Mouse (Mus musculus): ENCODE measurements at regions not wholly inside any gene's neighbourhood (a gene's known extent, or its start where the extent isn't known, plus 50 kb on each side); places are given as distances from the start of the nearest gene placed in this dataset.

DNA sequence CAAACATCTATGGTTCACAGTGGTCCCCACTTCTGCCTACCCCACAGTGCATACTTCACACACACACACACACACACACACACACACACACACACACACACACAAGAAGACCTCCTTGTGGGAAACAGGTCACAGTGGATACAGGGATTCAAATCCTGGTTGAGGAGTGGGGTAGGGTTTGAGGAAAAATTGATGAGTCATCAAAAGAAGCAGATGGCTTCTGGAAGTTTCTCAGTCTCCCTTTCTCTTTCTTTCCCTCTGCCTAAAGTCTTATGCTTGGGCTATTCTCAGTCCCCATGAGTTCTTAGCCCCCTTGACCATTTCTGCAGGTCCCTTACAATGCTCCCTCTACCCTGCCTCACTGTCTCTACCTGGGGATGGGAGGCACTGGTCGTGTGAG, 56.4 kb downstream of the Rassf10 start:
- no peaks in the 10 kb centered on the region for H3K36me3 ChIP-seq (ENCODE audit: control insufficient read depth, insufficient read depth, low read length)
- no peaks in the 10 kb centered on the region for H3K27me3 ChIP-seq (replicated peaks; ENCODE audit: control insufficient read depth, insufficient read depth, low read length)
- H3K27ac ChIP-seq (ENCODE audit: insufficient read depth, low read depth, low read length), result no peak overlapping the region
- no peak overlapping the region for H3K4me3 ChIP-seq (ENCODE audit: insufficient read depth, low read depth, low read length)
- no peak for TF ChIP-seq CTCF (conservative IDR thresholded peaks at IDR 0.05; ENCODE audit: insufficient read depth, insufficient read length, low read depth, low read length)
- TF ChIP-seq POLR2A (IDR thresholded peaks at IDR 0.05; ENCODE audit: low read depth, low read length), result no peak
- H3K4me1 ChIP-seq (ENCODE audit: control insufficient read depth, insufficient read depth, low read length), result peaks cover 3% of the 10 kb centered on the region; the same call in 1 of the 2 replicates
- DNase-seq, result no peak
- WGBS, result 90% methylated on average over 1 of the region's 1 CpGs

DNA sequence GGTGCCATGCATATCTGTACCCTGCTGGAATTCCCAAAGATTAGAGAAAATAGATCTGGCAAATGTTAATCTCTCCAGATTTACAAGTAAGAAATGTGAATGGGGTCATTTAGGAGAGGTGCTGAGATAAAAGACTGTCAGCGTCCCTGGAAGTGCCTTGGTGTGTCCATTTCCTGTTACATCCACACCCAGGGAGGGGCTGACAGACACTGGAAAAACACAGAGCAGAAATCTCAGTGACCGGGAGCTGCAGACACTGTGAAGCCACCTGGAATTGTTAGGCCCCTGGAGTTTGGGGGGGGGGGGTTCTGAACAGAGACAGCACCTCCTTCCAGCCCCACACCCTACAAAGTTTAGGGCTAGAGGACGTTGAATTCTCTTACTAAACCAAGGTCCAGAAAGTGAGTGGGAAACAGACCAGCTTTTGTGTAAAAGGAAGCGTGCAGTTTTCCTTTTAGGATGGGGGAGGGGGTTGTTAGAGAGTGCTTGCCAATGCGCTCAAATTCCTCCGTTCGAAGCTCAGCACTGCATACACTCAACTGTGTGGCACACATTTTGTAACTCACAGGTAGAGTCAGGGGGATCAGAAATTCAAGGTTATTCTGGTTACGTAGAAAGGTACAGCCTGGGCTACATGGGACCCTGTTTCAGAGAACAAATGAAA, 63.5 kb downstream of the Rassf10 start:
- Histone ChIP-seq H3K36me3 (ENCODE audit: control insufficient read depth, insufficient read depth, low read length) (no peaks in the 10 kb centered on the region), H3K27ac (ENCODE audit: insufficient read depth, low read depth, low read length) (no peak overlapping the region), H3K27me3 (replicated peaks; ENCODE audit: control insufficient read depth, insufficient read depth, low read length) (no peaks in the 10 kb centered on the region), H3K4me1 (ENCODE audit: control insufficient read depth, insufficient read depth, low read length) (no peaks in the 10 kb centered on the region), H3K4me3 (ENCODE audit: insufficient read depth, low read depth, low read length) (no peak overlapping the region)
- peak; percentile 34 for DNase-seq
- 52% methylated on average over 8 of the region's 8 CpGs for WGBS
- TF ChIP-seq POLR2A (IDR thresholded peaks at IDR 0.05; ENCODE audit: low read depth, low read length) (no peak), CTCF (conservative IDR thresholded peaks at IDR 0.05; ENCODE audit: insufficient read depth, insufficient read length, low read depth, low read length) (no peak)

DNA sequence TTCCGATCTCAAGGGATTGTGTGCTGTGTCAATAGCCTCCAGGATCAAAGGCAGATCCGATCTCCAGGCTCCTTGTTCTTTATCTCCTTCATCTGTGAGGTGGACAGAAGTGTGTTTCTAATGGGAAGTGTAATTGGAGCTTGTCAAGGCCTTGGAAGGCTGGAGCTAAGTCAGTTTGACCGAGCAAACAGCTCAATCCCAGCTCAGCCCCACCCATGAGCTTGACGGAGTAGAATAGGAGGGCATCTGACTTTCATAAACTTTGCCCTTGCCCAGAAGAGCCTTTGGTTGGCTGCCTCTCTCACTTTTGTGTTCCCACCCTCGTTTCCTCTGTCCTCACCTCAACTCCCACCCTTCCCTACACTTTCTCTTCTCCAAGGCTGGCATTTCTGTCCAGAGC, 67.7 kb downstream of the Rassf10 start:
- no peak overlapping the region for H3K4me3 ChIP-seq (ENCODE audit: insufficient read depth, low read depth, low read length)
- H3K4me1 ChIP-seq (ENCODE audit: control insufficient read depth, insufficient read depth, low read length), result no peaks in the 10 kb centered on the region
- H3K27me3 ChIP-seq (replicated peaks; ENCODE audit: control insufficient read depth, insufficient read depth, low read length), result no peaks in the 10 kb centered on the region
- H3K36me3 ChIP-seq (ENCODE audit: control insufficient read depth, insufficient read depth, low read length), result no peaks in the 10 kb centered on the region
- no peak for TF ChIP-seq CTCF (conservative IDR thresholded peaks at IDR 0.05; ENCODE audit: insufficient read depth, insufficient read length, low read depth, low read length)
- TF ChIP-seq POLR2A (IDR thresholded peaks at IDR 0.05; ENCODE audit: low read depth, low read length), result no peak
- H3K27ac ChIP-seq (ENCODE audit: insufficient read depth, low read depth, low read length), result no peak overlapping the region
- 63% methylated on average over 5 of the region's 5 CpGs for WGBS
- no peak for DNase-seq

DNA sequence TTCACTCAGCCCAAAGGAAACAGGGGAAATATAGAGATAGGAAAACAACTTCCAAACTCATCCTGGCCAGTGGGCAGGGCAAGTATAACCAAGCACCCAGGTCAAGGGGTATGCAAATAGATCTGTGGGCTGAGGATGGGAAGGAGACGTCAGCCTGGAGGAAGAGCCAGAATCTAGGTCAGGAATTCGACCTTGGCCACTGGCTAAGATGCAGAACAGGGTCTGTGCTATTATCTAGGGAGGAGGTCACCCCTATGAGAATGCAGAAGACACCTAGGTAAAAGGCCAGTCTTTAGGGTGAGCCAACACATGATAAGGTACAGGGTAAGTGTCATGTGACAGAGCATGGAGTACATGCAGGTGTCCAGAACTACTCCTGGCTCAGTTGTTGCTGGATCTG, 68.8 kb downstream of the Rassf10 start:
- Histone ChIP-seq H3K4me1 (ENCODE audit: control insufficient read depth, insufficient read depth, low read length) (no peaks in the 10 kb centered on the region), H3K4me3 (ENCODE audit: insufficient read depth, low read depth, low read length) (no peak overlapping the region), H3K36me3 (ENCODE audit: control insufficient read depth, insufficient read depth, low read length) (no peaks in the 10 kb centered on the region), H3K27ac (ENCODE audit: insufficient read depth, low read depth, low read length) (no peak overlapping the region), H3K27me3 (replicated peaks; ENCODE audit: control insufficient read depth, insufficient read depth, low read length) (no peaks in the 10 kb centered on the region)
- TF ChIP-seq CTCF (conservative IDR thresholded peaks at IDR 0.05; ENCODE audit: insufficient read depth, insufficient read length, low read depth, low read length) (no peak), POLR2A (IDR thresholded peaks at IDR 0.05; ENCODE audit: low read depth, low read length) (no peak)
- no peak for DNase-seq
- WGBS, result 49% methylated on average over 2 of the region's 2 CpGs

DNA sequence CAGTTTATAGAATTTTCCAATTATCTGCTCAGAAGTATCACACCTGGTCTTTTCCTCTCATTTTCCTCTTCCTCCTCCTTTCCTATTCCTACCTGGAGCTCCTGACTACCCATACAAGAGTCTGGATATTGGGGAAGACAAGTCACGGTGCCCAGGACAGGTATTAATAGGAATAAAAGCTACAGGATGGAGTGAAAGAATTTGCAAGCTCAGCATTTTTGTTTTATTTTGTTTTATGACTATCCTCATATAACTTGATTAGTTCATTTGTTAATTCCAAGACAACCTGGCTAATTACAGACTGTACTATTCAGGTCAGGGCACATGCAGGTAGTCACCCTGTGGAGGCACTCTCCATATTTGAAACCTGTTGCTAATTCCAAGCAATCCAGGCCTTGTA, 72.0 kb downstream of the Rassf10 start:
- no peak for DNase-seq
- Histone ChIP-seq H3K4me3 (ENCODE audit: insufficient read depth, low read depth, low read length) (no peak overlapping the region), H3K36me3 (ENCODE audit: control insufficient read depth, insufficient read depth, low read length) (no peaks in the 10 kb centered on the region), H3K4me1 (ENCODE audit: control insufficient read depth, insufficient read depth, low read length) (no peaks in the 10 kb centered on the region), H3K27ac (ENCODE audit: insufficient read depth, low read depth, low read length) (no peak overlapping the region), H3K27me3 (replicated peaks; ENCODE audit: control insufficient read depth, insufficient read depth, low read length) (no peaks in the 10 kb centered on the region)
- WGBS, result 95% methylated on average over 1 of the region's 1 CpGs
- no peak for TF ChIP-seq CTCF (conservative IDR thresholded peaks at IDR 0.05; ENCODE audit: insufficient read depth, insufficient read length, low read depth, low read length)
- no peak for TF ChIP-seq POLR2A (IDR thresholded peaks at IDR 0.05; ENCODE audit: low read depth, low read length)

DNA sequence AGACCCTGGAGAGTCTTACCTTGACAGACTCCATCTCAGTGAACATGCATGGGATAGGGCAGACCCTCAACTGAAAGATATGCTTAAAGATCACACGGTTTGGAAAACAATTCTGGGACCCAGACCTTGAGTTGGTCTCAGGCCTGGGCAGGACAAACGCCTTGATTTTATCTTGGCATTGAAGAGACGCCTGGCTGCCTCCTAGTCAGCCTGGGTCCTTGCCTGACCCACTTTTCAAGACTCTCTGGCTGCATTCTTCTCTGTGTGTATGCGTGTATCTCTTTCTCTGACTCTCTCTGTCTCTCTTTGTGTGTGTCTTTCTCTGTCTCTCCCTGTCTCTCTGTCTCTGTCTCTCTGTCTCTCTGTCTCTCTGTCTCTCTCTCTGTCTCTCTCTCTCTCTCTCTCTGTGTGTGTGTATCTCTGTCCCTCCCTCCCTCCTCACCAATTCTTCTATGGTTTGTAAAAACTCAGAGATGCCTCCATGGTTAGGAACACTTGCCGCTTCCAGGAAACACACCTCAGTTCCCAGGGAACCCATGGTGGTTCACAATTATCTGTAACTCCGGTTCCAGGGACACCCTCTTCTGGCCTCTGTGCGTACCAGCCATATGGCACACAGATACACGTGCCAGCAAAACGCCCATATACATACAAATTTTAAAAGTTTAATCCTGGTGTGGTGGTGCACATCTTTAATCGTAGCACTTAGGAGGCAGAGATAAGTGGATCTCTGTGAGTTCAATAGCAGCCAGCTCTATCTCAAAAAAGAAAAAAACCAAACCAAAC, 72.7 kb downstream of the Rassf10 start:
- no peak overlapping the region for H3K27ac ChIP-seq (ENCODE audit: insufficient read depth, low read depth, low read length)
- no peaks in the 10 kb centered on the region for H3K27me3 ChIP-seq (replicated peaks; ENCODE audit: control insufficient read depth, insufficient read depth, low read length)
- TF ChIP-seq CTCF (conservative IDR thresholded peaks at IDR 0.05; ENCODE audit: insufficient read depth, insufficient read length, low read depth, low read length) (no peak), POLR2A (IDR thresholded peaks at IDR 0.05; ENCODE audit: low read depth, low read length) (no peak)
- no peaks in the 10 kb centered on the region for H3K4me1 ChIP-seq (ENCODE audit: control insufficient read depth, insufficient read depth, low read length)
- DNase-seq, result no peak
- 85% methylated on average over 10 of the region's 10 CpGs for WGBS
- no peaks in the 10 kb centered on the region for H3K36me3 ChIP-seq (ENCODE audit: control insufficient read depth, insufficient read depth, low read length)
- H3K4me3 ChIP-seq (ENCODE audit: insufficient read depth, low read depth, low read length), result no peak overlapping the region

DNA sequence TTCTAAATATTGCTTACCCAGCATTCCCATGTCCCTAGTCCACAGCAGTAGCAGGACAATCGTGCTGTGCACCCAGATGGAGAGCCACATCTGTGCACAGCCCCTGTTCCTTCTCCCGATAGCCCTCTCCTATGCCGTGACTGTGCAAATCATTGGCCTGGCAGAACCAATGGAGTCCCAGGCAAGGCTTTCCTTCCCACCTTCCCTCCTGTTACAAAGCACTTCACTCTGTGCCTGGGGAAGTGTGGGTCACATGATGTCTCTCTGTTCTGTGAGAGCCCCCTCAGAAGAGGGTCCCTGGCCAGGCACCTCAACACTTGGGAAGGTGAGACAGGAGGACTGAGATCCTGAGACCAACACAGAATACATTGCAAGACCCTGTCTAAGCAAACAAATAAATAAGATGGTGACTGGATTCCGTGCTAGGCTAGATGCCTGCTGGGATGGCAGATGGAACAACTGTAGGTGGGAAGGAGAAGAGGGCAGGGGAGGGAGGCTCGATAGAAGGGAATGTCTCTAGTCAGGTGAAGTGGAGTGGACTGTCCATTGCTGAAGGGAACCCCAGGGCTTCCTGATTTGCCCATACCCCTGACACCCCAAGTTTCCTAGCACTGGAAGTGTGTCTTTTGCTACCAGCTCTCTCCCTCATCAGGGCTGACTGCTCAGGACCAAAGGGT, 73.5 kb downstream of the Rassf10 start:
- H3K4me3 ChIP-seq (ENCODE audit: insufficient read depth, low read depth, low read length), result no peak overlapping the region
- no peak for TF ChIP-seq CTCF (conservative IDR thresholded peaks at IDR 0.05; ENCODE audit: insufficient read depth, insufficient read length, low read depth, low read length)
- no peak for TF ChIP-seq POLR2A (IDR thresholded peaks at IDR 0.05; ENCODE audit: low read depth, low read length)
- H3K4me1 ChIP-seq (ENCODE audit: control insufficient read depth, insufficient read depth, low read length), result no peaks in the 10 kb centered on the region
- H3K36me3 ChIP-seq (ENCODE audit: control insufficient read depth, insufficient read depth, low read length), result no peaks in the 10 kb centered on the region
- H3K27ac ChIP-seq (ENCODE audit: insufficient read depth, low read depth, low read length), result no peak overlapping the region
- WGBS, result 83% methylated on average over 5 of the region's 5 CpGs
- no peaks in the 10 kb centered on the region for H3K27me3 ChIP-seq (replicated peaks; ENCODE audit: control insufficient read depth, insufficient read depth, low read length)
- no peak for DNase-seq

Measured in kidney, adult 2 months (tissue).